Mouse (Mus musculus) adrenal gland, postnatal 14 days (tissue): Measurements from ENCODE around the gene Ctu1. TPM values are rescaled to one million over a fixed set of nuclear protein-coding genes. Genes with fewer than 3 reads are reported as not detected.
"Not testable (repeated sequence)": the region's sequence is repeated elsewhere in the genome, so short reads cannot be mapped to it uniquely, and the experiment has no call there.

Source experiments
- DNase-seq: peaks from one replicate; pipeline ENCODE4 v3.0.0; 2021; ENCODE audit warnings: mixed read lengths
- total RNA-seq: library from RNA; stranded (reverse); gene quantifications from 2 replicates; pipeline ENCODE4 v1.2.3, GENCODE M21; 2021

Gene Ctu1
- total RNA-seq, 1 experiment from 2014 or later = 9.3 TPM

DNA sequence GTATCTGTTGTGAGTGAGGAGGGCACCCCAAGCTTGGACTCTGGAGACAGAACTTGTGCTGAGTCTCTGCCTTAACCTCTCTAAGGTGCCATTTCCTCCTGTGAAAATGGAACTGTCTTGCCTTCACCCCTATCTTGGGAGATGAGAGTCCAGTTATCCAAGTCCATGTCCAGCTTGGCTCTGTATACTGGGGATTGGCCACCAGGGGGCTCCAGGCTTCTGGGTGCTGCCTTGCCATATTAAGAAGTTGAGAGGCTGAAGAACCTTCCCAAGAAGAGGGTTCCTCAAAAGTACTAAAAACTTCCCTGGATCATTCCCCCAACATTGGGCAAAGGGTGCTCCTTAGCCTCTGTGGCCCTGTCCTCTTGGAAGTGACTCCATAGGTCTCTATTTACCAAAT, 6.7 kb downstream of the Ctu1 start:
- peak; percentile 64 for DNase-seq

DNA sequence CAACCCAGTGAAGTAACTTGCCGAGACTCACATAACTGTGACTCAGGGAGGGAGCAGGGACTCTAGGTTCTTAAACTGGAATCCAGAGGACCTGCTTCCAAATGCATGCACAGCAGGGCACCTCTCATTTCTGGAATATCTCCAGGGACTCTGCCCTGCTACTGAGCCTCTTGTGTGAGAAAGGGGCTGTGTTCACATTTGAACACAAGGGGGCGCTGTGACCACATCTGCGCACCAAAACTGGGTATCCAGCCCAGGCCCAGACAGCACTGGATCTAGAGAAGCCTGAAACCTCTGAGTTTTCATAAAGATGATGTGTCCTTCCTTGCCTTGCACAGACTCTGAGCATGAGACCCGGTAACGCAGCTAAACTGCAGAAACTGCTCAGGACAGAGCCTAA, 9.1 kb downstream of the Ctu1 start:
- DNase-seq = peak; percentile 82

DNA sequence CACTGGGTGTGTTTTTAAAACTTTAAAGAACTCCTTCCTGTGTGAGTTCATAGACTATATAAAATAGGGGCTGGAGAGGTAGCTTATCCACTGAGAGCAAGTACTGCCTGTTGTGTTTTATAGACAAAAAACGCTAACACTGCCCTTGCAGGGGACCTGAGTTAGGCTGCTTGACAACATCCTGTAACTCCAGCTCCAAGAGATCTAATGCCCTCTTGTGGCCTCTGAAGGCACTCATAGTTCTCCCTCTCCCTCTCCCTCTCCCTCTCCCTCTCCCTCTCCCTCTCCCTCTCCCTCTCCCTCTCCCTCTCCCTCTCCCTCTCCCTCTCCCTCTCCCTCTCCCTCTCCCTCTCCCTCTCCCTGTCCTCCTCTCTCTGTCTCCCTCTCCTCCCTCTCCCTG, 10.7 kb downstream of the Ctu1 start:
- DNase-seq = not testable (repeated sequence)

DNA sequence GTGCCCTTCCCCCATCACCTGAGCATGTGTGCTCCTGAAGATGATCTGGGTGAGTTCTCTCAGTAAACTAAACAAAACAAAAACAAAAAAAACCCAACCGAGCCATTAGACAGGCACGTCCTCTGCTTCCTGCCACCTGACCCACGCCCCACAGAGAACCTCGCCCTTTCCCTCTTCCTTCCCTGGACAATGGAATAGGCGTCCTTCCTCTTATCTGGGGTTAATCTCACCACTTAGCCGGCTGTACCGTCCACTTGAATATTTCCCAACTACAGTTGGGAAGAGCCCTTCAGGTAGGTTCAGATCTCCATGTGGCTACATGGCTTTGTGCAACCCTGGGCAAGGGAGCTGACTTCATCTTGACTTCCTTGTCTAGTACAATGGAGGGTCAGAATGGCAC, 13.3 kb downstream of the Ctu1 start:
- no peak for DNase-seq

DNA sequence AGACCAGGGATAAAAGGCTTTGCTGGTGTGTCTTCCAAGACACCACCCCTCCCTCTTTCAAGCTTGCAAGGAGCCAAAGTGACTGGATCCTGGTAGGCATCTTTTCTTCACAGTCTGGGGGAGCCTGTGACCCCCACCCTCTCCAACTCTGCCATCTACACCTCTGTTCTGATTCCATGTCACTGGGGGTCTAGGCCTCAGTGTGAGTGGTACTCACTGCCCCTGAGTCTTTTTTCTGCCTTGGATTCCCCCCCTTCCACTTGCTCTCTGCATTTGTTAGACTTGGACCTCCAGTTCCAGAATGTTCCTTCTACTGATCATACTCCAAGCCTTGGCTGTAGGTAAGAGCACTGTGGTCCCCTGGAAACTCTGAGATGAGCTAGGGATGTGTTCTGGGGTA, 18.3 kb downstream of the Ctu1 start, which contains the start of gene Klk14:
Gene Klk14 (plus strand): TSS at position 301 of the 400 bp plus-strand sequence.
- DNase-seq = no peak

DNA sequence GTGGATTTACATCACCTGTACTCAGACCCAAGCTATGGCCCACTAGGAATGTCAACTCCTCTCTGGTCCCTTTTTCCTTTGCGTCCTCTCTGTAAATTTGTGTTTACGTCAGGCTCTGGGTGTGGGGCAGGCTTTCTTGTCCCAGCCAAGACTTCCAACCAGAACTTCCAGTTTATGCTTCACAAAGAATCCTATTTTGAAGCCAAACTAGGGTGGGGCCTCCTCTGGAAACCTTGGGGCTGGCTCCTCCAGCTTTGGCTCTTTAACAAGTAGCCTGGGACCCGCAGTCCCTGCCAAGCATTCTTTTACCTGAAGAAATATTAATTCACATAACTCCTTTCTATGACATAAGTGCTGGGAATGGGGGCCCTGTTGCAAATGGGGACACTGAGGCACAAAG, 38.2 kb downstream of the Ctu1 start:
- no peak for DNase-seq

DNA sequence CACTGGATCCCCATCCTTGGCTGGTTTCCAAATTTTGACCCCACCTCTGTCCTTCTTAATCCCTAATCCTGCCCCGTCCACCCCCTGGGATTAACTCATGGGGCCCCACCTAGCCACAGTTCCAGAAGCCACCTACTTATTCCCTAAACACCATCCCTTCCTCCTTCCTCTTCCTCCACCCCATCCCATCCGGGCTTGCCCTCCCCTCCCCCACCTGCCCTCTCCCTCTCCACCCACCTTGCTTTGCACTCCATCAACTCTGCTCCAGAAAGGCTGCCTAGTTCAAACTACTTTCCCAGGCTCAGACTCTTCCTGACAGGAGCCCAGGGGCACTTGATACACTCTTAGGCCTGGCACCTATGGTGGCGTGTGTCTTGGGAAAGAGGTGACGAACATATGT, 40.5 kb downstream of the Ctu1 start, which contains the start of gene Klk13:
Gene Klk13 (plus strand): TSS at position 301 of the 400 bp plus-strand sequence.
- DNase-seq = no peak

DNA sequence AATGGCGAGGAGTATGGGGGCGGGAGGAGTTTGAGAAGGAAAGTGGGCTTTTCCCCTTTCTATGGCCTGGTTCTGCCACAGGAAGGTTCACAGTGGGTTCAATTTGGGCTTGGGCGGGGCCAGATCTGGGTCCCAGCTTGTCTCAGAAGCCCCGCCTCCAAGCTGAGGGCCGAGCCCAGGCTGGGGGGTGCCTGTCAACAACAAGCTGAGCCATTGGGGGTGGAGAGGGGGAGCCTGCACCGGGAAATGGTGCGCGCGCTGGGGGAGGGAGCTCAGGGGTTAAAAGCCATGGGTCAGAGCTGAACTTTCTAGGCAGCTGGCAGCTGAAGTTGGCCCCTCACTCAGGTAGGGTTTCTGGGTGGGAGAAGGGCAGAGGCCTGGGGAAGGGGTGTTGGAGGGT, 41.1 kb downstream of the Ctu1 start:
- no peak for DNase-seq

DNA sequence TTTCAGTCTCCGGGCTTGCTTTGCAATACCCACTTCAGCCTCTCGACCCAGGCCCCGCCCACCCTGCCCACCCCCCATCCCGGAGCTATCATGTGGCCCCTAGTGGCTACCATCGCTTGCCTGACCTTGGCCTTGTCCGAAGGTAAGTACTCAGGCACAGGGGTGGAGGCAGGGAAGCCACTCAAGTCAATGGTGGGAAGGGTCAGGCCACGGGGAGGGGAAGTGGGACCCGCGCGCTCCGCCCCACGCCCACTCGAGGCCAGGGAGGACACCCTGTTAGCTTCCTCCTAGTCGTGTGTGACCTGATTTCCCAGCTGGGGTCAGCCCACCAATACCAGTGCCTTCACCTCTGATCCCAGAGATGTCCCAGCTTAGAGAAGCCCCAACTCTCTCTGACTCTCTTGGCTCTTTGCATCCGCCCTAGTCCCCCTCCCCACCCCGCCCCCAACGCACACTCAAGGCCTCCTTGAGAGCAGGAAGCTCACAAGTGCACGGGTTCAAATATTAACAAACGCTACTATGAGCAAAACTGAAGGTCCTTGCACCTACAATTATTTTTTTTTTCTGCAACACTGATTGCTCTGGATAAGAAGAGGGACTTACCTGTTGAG, 42.0 kb downstream of the Ctu1 start:
- no peak for DNase-seq

Other genes starting within 250 kb of the Ctu1 start
- gene Lim2, start 244.3 kb upstream of the Ctu1 start, total RNA-seq = not detected in 2 replicates
- 3.9 TPM in 1 of 2 replicates, not detected in the other for gene Nkg7, start 234.9 kb upstream of the Ctu1 start, total RNA-seq
- not detected in 2 replicates for gene Cldnd2, start 231.2 kb upstream of the Ctu1 start, total RNA-seq
- 1,201 and 1,373 TPM in 2 replicates for gene Etfb, start 227.9 kb upstream of the Ctu1 start, total RNA-seq
- gene Gm45233, start 227.9 kb upstream of the Ctu1 start, total RNA-seq = 0.82 TPM in 1 of 2 replicates, not detected in the other
- 2.3 and 3.2 TPM in 2 replicates for gene Vsig10l, start 208.9 kb upstream of the Ctu1 start, total RNA-seq
- 1.9 and 2.1 TPM in 2 replicates for gene Iglon5, start 181.9 kb upstream of the Ctu1 start, total RNA-seq
- gene 4931406B18Rik, start 166.1 kb upstream of the Ctu1 start, total RNA-seq = not detected in 2 replicates
- gene Cd33, start 127.6 kb upstream of the Ctu1 start, total RNA-seq = 2.7 and 5.3 TPM in 2 replicates
- 2.2 and 3.2 TPM in 2 replicates for gene Zfp658, start 109.8 kb upstream of the Ctu1 start, total RNA-seq
- 11.9 and 16.9 TPM in 2 replicates for gene Zfp719, start 92.4 kb upstream of the Ctu1 start, total RNA-seq
- gene Zfp819, start 64.8 kb upstream of the Ctu1 start, total RNA-seq = not detected in 2 replicates
- 0.22 TPM in 1 of 2 replicates, not detected in the other for gene Ceacam18, start 37.3 kb upstream of the Ctu1 start, total RNA-seq
- gene Siglece, start 11.9 kb upstream of the Ctu1 start, total RNA-seq = 1.1 and 1.4 TPM in 2 replicates
- gene Klk14, start 18.4 kb downstream of the Ctu1 start, total RNA-seq = not detected in 2 replicates
- not detected in 2 replicates for gene Klk13, start 40.6 kb downstream of the Ctu1 start, total RNA-seq
- not detected in 2 replicates for gene Klk12, start 96.9 kb downstream of the Ctu1 start, total RNA-seq
- not detected in 2 replicates for gene Klk11, start 102.6 kb downstream of the Ctu1 start, total RNA-seq
- gene Klk10, start 109.0 kb downstream of the Ctu1 start, total RNA-seq = 0.26 TPM in 1 of 2 replicates, not detected in the other
- not detected in 2 replicates for gene Klk9, start 119.9 kb downstream of the Ctu1 start, total RNA-seq
- gene Klk8, start 125.6 kb downstream of the Ctu1 start, total RNA-seq = 5.0 and 7.3 TPM in 2 replicates
- gene Klk7, start 139.3 kb downstream of the Ctu1 start, total RNA-seq = not detected in 2 replicates
- not detected in 2 replicates for gene Klk6, start 152.5 kb downstream of the Ctu1 start, total RNA-seq
- gene Klk5, start 170.0 kb downstream of the Ctu1 start, total RNA-seq = not detected in 2 replicates
- not detected in 2 replicates for gene Klk4, start 209.1 kb downstream of the Ctu1 start, total RNA-seq